Mouse (Mus musculus): Measurements from ENCODE around the gene Slc22a16.

DNA sequence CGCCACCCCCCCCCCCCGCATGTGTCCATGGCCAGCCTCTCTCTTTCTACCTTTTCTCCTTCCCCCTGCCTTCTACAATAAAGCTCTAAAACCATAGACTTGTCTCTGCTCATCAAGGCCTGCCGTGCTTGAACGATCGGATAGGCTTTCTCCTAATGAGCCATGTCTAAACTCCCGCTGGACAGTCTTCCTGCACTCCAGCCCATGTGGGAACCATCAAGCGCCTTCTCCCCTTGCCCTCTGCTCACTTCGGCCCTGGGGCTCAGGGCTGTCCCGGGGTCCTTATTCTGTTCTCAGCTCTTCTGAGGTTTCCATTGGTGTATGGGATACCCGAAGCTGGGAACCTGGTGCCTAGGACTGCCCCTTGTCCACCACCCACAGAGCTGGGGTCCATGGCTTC lies 41.5 kb upstream of the Slc22a16 start:
- TF ChIP-seq TAL1 (conservative IDR thresholded peaks at IDR 0.05; ENCODE audit: low read depth, low read length), result no peak
- no peak for TF ChIP-seq CTCF (IDR thresholded peaks at IDR 0.05; ENCODE audit: low read depth, low read length)

Data from G1E (cell line).